Mouse (Mus musculus): Measurements from ENCODE around the gene Ttyh3. TPM values are rescaled to one million over a fixed set of nuclear protein-coding genes. Genes with fewer than 3 reads are reported as not detected.

Ttyh3 gene
- total and polyA plus RNA-seq, 3 experiments, result 9.8 to 100 (median 68.7) TPM

- Histone ChIP-seq H3K36me3 (replicated peaks) (peaks cover 48% of the 10 kb centered on the region), H3K4me1 (ENCODE audit: insufficient read depth, low read depth, low read length) (peaks cover 28% of the 10 kb centered on the region), H3K9me3 (replicated peaks) (no peaks in the 10 kb centered on the region), H3K4me3 (ENCODE audit: low read depth, low read length) (no peak overlapping the region), H3K27me3 (ENCODE audit: insufficient read depth, low read length) (peaks cover 18% of the 10 kb centered on the region; the same call in 1 of the 2 replicates)
- ATAC-seq (ENCODE audit: extremely low read depth, insufficient number of reproducible peaks, low FRiP score, poor library complexity, severe bottlenecking) (no peak), DNase-seq (ENCODE audit: low spot score) (no peak)
- TF ChIP-seq TAL1 (conservative IDR thresholded peaks at IDR 0.05; ENCODE audit: low read depth, low read length) (no peak), CTCF (IDR thresholded peaks at IDR 0.05; ENCODE audit: low read depth, low read length) (no peak), GATA1 (IDR thresholded peaks at IDR 0.05; ENCODE audit: borderline replicate concordance, low read length) (no peak), POLR2AphosphoS5 (IDR thresholded peaks at IDR 0.05; ENCODE audit: insufficient replicate concordance, low read depth, low read length) (no peak)
Measured at GRCm38 (mm10) chr5:140621092-140621491, 27.7 kb downstream of the Ttyh3 start.

GRCm38 (mm10) chr5:140619895-140620736, 28.7 kb downstream of the Ttyh3 start:
- no peak for TF ChIP-seq GATA1 (IDR thresholded peaks at IDR 0.05; ENCODE audit: borderline replicate concordance, low read length)
- no peak for TF ChIP-seq GATA2 (IDR thresholded peaks at IDR 0.05; ENCODE audit: borderline replicate concordance, low read depth, low read length)
- H3K9me3 ChIP-seq (replicated peaks), result no peaks in the 10 kb centered on the region
- H3K36me3 ChIP-seq (replicated peaks), result peaks cover 43% of the 10 kb centered on the region
- no peak overlapping the region for H3K4me3 ChIP-seq (ENCODE audit: low read depth, low read length)
- peaks cover 36% of the 10 kb centered on the region for H3K4me1 ChIP-seq (ENCODE audit: insufficient read depth, low read depth, low read length)
- peaks cover 17% of the 10 kb centered on the region; the same call in 1 of the 2 replicates for H3K27me3 ChIP-seq (ENCODE audit: insufficient read depth, low read length)
- no peak for DNase-seq (ENCODE audit: low spot score)
- no peak for ATAC-seq (ENCODE audit: extremely low read depth, insufficient number of reproducible peaks, low FRiP score, poor library complexity, severe bottlenecking)

DNA sequence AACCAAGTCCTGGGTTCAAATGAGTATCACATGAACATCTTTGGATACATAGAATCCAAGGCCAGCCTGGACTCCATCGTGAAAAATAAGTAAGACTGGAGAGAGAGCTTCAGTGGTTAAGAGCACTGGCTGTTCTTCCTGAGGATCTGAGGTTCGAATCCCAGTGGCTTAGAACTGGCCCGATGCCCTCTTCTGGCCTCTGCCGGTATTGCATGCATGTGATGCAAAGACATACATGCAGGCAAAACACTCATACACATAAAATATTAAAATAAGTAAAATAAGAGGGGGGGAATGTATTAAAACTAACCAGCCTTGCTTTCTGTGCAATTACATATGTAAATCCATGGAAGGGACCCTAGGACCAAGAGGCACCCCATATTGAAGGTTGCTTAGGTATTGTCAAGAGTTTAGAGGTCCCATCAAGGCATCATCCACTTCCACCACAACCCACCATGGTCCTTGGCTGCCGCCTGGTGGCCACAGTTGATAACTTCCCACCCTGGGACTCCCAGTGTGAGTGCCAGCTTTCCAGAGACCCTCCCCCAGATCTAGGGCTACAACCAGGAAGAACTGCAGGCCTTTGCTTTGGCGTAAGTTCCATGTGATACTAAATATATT, 29.6 kb downstream of the Ttyh3 start:
- Histone ChIP-seq H3K4me3 (ENCODE audit: low read depth, low read length) (no peak overlapping the region), H3K9me3 (replicated peaks) (no peaks in the 10 kb centered on the region), H3K36me3 (replicated peaks) (peaks cover 39% of the 10 kb centered on the region), H3K27me3 (ENCODE audit: insufficient read depth, low read length) (peaks cover 11% of the 10 kb centered on the region; the same call in 1 of the 2 replicates), H3K4me1 (ENCODE audit: insufficient read depth, low read depth, low read length) (peaks cover 44% of the 10 kb centered on the region)
- no peak for TF ChIP-seq TAL1 (conservative IDR thresholded peaks at IDR 0.05; ENCODE audit: low read depth, low read length)
- peak; percentile 82 for TF ChIP-seq CTCF (IDR thresholded peaks at IDR 0.05; ENCODE audit: low read depth, low read length)
- no peak for TF ChIP-seq GATA1 (IDR thresholded peaks at IDR 0.05; ENCODE audit: borderline replicate concordance, low read length)
- TF ChIP-seq GATA2 (IDR thresholded peaks at IDR 0.05; ENCODE audit: borderline replicate concordance, low read depth, low read length), result no peak
- no peak for ATAC-seq (ENCODE audit: extremely low read depth, insufficient number of reproducible peaks, low FRiP score, poor library complexity, severe bottlenecking)
- DNase-seq (ENCODE audit: low spot score), result peak; percentile 59

DNA sequence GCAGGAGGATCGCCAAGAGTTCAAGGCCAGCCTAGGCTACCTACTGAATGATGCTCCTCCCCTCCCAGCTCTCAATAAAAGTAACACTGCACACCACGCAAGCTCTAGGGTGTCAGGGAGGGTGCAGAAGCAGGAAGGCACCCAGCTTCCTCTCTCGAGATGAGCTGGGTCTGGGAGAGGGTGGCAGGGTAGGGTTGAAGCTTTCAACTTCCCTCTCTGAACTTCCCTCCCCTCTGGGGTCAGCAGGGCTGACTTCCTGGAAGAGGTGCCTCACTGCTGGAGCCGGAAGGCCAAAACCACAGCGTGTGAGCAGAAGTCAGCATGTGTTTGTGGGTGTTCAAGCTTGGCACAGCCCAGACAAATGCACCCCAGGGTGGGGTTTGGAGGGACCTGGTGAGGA, 31.1 kb downstream of the Ttyh3 start:
- DNase-seq (ENCODE audit: low spot score) (peak; percentile 89), ATAC-seq (ENCODE audit: extremely low read depth, insufficient number of reproducible peaks, low FRiP score, poor library complexity, severe bottlenecking) (peak; percentile 78)
- TF ChIP-seq POLR2AphosphoS5 (IDR thresholded peaks at IDR 0.05; ENCODE audit: insufficient replicate concordance, low read depth, low read length) (no peak), TAL1 (conservative IDR thresholded peaks at IDR 0.05; ENCODE audit: low read depth, low read length) (no peak), CTCF (IDR thresholded peaks at IDR 0.05; ENCODE audit: low read depth, low read length) (no peak), GATA1 (IDR thresholded peaks at IDR 0.05; ENCODE audit: borderline replicate concordance, low read length) (no peak), GATA2 (IDR thresholded peaks at IDR 0.05; ENCODE audit: borderline replicate concordance, low read depth, low read length) (no peak)
- peak overlapping the region; percentile 24; the same call in 1 of the 2 replicates for H3K4me3 ChIP-seq (ENCODE audit: low read depth, low read length)
- H3K9me3 ChIP-seq (replicated peaks), result no peaks in the 10 kb centered on the region
- peaks cover 56% of the 10 kb centered on the region for H3K4me1 ChIP-seq (ENCODE audit: insufficient read depth, low read depth, low read length)
- peaks cover 11% of the 10 kb centered on the region; the same call in 1 of the 2 replicates for H3K27me3 ChIP-seq (ENCODE audit: insufficient read depth, low read length)
- H3K36me3 ChIP-seq (replicated peaks), result peaks cover 39% of the 10 kb centered on the region

DNA sequence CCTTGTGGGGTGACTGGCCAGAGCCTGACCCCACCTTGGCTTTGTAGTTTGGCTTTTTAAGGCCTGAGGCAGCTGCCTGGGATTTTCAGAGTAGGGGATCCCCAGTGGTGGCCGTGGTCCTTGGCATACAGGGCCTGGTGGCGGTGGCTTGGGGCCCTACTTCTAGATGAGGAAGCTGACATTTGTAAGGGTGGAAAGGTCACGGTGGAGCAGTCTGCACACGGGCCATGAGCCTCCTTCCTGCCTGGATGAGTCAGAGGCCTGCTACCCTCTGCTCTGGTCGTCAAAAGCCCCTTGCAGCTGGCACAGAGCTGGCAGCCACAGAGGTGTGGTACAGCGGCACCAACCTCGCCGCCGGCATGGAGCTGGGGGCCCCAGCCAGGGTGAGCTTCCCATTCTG, 32.1 kb downstream of the Ttyh3 start:
- DNase-seq (ENCODE audit: low spot score) (no peak), ATAC-seq (ENCODE audit: extremely low read depth, insufficient number of reproducible peaks, low FRiP score, poor library complexity, severe bottlenecking) (no peak)
- peak overlapping the region; percentile 54; the same call in 1 of the 2 replicates for H3K4me3 ChIP-seq (ENCODE audit: low read depth, low read length)

GRCm38 (mm10) chr5:140616110-140616503, 32.7 kb downstream of the Ttyh3 start:
- TF ChIP-seq GATA2 (IDR thresholded peaks at IDR 0.05; ENCODE audit: borderline replicate concordance, low read depth, low read length) (no peak), POLR2AphosphoS5 (IDR thresholded peaks at IDR 0.05; ENCODE audit: insufficient replicate concordance, low read depth, low read length) (no peak), GATA1 (IDR thresholded peaks at IDR 0.05; ENCODE audit: borderline replicate concordance, low read length) (no peak), CTCF (IDR thresholded peaks at IDR 0.05; ENCODE audit: low read depth, low read length) (no peak), TAL1 (conservative IDR thresholded peaks at IDR 0.05; ENCODE audit: low read depth, low read length) (no peak)
- Histone ChIP-seq H3K36me3 (replicated peaks) (peaks cover 44% of the 10 kb centered on the region), H3K9me3 (replicated peaks) (no peaks in the 10 kb centered on the region), H3K4me3 (ENCODE audit: low read depth, low read length) (peak overlapping the region; percentile 28; the same call in 1 of the 2 replicates), H3K4me1 (ENCODE audit: insufficient read depth, low read depth, low read length) (peaks cover 72% of the 10 kb centered on the region), H3K27me3 (ENCODE audit: insufficient read depth, low read length) (peaks cover 11% of the 10 kb centered on the region; the same call in 1 of the 2 replicates)
- no peak for DNase-seq (ENCODE audit: low spot score)
- ATAC-seq (ENCODE audit: extremely low read depth, insufficient number of reproducible peaks, low FRiP score, poor library complexity, severe bottlenecking), result no peak

More for the DNA sequence above, 32.1 kb downstream of the Ttyh3 start:
- peaks cover 67% of the 10 kb centered on the region for H3K4me1 ChIP-seq (ENCODE audit: insufficient read depth, low read depth, low read length)
- H3K36me3 ChIP-seq (replicated peaks), result peaks cover 41% of the 10 kb centered on the region
- TF ChIP-seq GATA1 (IDR thresholded peaks at IDR 0.05; ENCODE audit: borderline replicate concordance, low read length) (no peak), TAL1 (conservative IDR thresholded peaks at IDR 0.05; ENCODE audit: low read depth, low read length) (no peak), GATA2 (IDR thresholded peaks at IDR 0.05; ENCODE audit: borderline replicate concordance, low read depth, low read length) (no peak), POLR2AphosphoS5 (IDR thresholded peaks at IDR 0.05; ENCODE audit: insufficient replicate concordance, low read depth, low read length) (no peak), CTCF (IDR thresholded peaks at IDR 0.05; ENCODE audit: low read depth, low read length) (no peak)
- no peaks in the 10 kb centered on the region for H3K9me3 ChIP-seq (replicated peaks)
- H3K27me3 ChIP-seq (ENCODE audit: insufficient read depth, low read length), result peaks cover 11% of the 10 kb centered on the region; the same call in 1 of the 2 replicates
